Mouse (Mus musculus) stomach, adult 2 months (tissue): ENCODE results near the gene Rtcb. TPM values are rescaled to one million over a fixed set of nuclear protein-coding genes. Genes with fewer than 3 reads are reported as not detected.

ENCODE experiments used
- polyA plus RNA-seq: library from polyadenylated mRNA; depleted of rRNA; stranded (reverse); fragments of >200 nt; gene quantifications from 2 replicates; pipeline ENCODE4 v1.2.3, GENCODE M21; 2012; rRNA removed

The Rtcb gene
- polyA plus RNA-seq: 8.6 and 8.7 TPM in 2 replicates

DNA sequence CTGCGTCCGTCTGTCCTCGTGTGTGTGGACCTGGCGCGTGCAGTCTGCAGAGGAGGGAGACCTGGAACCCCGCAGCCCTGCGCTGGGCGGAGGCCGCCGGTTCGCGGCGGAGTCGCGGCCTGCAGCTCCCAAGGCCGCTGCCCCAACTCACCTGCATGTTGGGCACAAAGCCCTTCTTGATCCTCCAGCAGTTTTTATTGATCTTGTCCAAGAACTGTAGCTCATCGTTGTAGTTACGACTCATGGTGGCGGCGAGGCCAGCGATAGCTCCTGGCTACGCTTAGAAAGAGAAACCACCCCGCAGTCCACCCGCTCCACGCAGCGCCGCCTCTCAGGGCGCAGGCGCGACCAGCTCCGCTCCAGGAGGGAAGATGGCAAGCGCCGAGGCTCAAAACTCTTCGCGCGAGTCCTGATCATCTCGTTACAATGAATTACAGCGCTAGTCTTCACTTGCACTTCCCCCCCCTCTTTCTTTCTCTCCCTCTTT lies at the start of gene Rtcb:
Gene Rtcb (minus strand): TSS at position 360 of the 487 bp plus-strand sequence.

DNA sequence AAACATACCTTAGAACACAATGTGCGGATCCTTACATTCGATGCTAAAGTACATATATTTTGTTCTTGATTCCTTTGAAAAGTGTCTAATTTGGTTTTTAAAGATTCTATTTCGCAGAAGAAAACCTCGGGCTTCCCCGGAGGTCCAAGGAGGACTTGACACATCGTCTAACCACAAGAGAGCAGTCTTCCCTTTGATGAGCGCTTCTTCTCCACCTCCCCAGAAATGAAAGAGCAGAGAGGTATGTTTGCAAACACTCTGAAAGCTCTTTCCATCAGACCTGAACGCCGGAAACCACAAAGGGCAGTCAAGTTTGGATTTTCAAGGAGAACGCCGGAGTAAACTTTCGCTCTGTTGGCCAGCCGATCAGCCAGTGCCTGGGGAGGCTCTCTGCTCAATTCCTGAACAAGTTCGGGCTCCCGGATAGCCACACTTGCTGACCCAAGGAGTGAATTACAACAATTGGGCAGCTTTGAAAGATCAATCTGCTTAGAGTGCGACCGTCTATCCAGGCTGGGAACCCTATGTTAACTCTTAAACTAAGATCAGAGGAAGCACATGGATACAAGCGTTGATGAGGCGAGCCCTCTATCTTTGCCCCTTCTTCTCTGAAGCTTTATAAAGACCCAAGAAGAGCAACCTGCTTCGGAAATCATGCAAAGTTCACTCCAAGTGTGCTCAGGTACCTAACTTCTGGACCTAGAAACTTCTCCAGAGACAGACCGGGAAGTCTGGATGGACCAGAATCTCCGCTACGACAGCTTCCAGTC lies 29.8 kb downstream of the Rtcb start, which contains the start of gene Ascl4:
Gene Ascl4 (plus strand): TSS at position 6 of the 770 bp plus-strand sequence.

DNA sequence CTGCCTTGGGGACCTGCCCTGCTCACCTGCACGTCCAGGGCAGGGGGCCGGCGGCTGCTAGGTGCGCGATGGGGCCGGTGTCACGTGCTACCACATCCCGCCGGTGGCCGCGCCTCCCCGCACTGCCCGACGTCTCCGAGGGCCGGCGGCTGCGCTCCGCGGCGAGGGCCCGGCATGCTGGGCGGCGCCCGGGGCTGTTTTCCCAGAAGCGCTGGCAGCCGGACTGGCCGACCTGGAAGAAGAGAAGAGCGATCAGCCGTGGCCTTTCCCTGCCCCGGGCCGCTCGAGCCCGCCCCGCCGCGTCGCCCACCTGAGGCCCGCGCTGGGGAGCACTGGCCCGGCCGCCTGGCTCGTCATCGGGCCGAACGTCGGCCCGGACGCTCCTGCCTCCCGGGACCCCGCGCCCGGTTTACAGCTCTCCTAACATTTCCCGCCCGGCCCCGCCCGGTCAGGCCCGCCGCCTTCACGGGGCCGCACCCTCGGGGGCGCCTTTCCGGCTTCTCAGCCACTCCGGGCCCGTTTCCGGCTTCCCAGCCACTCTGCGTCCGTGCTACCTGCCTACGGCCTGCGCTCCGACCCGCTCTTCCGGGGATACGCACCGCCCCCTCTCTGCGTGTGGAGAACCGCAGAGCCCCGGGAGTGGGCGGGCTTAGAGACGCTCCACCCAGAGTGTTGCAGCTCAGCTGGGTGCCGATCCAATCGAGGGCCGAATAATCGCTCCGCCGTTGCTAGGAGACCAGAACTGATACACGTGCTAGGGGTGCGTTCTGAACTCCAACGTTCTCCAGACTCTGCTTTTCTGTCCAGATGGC lies 40.9 kb downstream of the Rtcb start, which contains the start of gene Prdm4:
Gene Prdm4 (minus strand): TSS at position 645 of the 812 bp plus-strand sequence.

Other genes starting within 250 kb of the Rtcb start
- gene Pwp1, start 128.3 kb downstream of the Rtcb start, polyA plus RNA-seq: 1.5 and 1.9 TPM in 2 replicates
- 4.8 and 6.2 TPM in 2 replicates for gene Prdm4, start 40.7 kb downstream of the Rtcb start, polyA plus RNA-seq
- gene Ascl4, start 30.1 kb downstream of the Rtcb start, polyA plus RNA-seq: 0.27 TPM in 1 of 2 replicates, not detected in the other
- gene Bpifc, start 54.1 kb upstream of the Rtcb start, polyA plus RNA-seq: 3.9 and 4.8 TPM in 2 replicates
- 9.8 and 9.9 TPM in 2 replicates for gene Fbxo7, start 64.1 kb upstream of the Rtcb start, polyA plus RNA-seq